Mouse (Mus musculus): ENCODE measurements around the gene Nup50. TPM values are rescaled to one million over a fixed set of nuclear protein-coding genes. Genes with fewer than 3 reads are reported as not detected.

The Nup50 gene
- 44.8 TPM for polyA plus RNA-seq (2017; shearing (Covaris generic))

GRCm38 (mm10) chr15:84922884-84923507, at the start of gene Nup50:
TSS of gene Nup50 (plus strand) at chr15:84923411.

GRCm38 (mm10) chr15:84919938-84920337, 3.3 kb upstream of the Nup50 start, which contains the start of gene Gm29666:
TSS of gene Gm29666 (minus strand) at chr15:84920038.

GRCm38 (mm10) chr15:84987874-84988825, 64.9 kb downstream of the Nup50 start, which contains the start of gene 5031439G07Rik:
TSS of gene 5031439G07Rik (minus strand) at chr15:84988551.

Other genes with a start within 250 kb of the Nup50 start
- gene Arhgap8, start 203.4 kb upstream of the Nup50 start, polyA plus RNA-seq (2017; shearing (Covaris generic)), result not detected
- 1.6 TPM for gene Phf21b, start 67.4 kb upstream of the Nup50 start, polyA plus RNA-seq (2017; shearing (Covaris generic))
- gene Gm29666, start 3.4 kb upstream of the Nup50 start, polyA plus RNA-seq (2017; shearing (Covaris generic)), result 0.35 TPM
- gene 5031439G07Rik, start 65.1 kb downstream of the Nup50 start, polyA plus RNA-seq (2017; shearing (Covaris generic)), result 2.3 TPM
- gene Upk3a, start 93.7 kb downstream of the Nup50 start, polyA plus RNA-seq (2017; shearing (Covaris generic)), result not detected
- gene Fam118a, start 105.5 kb downstream of the Nup50 start, polyA plus RNA-seq (2017; shearing (Covaris generic)), result 55.2 TPM
- gene Smc1b, start 208.6 kb downstream of the Nup50 start, polyA plus RNA-seq (2017; shearing (Covaris generic)), result 0.66 TPM
- gene Ribc2, start 208.7 kb downstream of the Nup50 start, polyA plus RNA-seq (2017; shearing (Covaris generic)), result not detected

Measured in inflammation-experienced regulatory T-cells, adult 16 weeks (primary cell).